Mouse (Mus musculus) ES-E14 (cell line): Measurements from ENCODE around the gene Fuz.

Experiments used
- CHD2 ChIP-seq: IDR thresholded peaks from 2 replicates; pipeline ENCODE4 v1.6.1; 2014; ENCODE audit warnings: mild to moderate bottlenecking, low read depth, low read length, inconsistent platforms
- HCFC1 ChIP-seq: IDR thresholded peaks from 2 replicates; pipeline ENCODE4 v1.6.1; 2012; ENCODE audit warnings: low read length, inconsistent platforms, borderline replicate concordance; ENCODE audit not compliant: insufficient read depth
- MAFK ChIP-seq: IDR thresholded peaks from 2 replicates; pipeline ENCODE4 v1.6.1; 2014; ENCODE audit warnings: mild to moderate bottlenecking, low read depth, low read length, inconsistent platforms; ENCODE audit not compliant: insufficient read depth
- ZC3H11A ChIP-seq: IDR thresholded peaks from 2 replicates; pipeline ENCODE4 v1.6.1; 2012; ENCODE audit warnings: low read depth, mild to moderate bottlenecking, inconsistent platforms, low read length, borderline replicate concordance
- ZNF384 ChIP-seq: IDR thresholded peaks from 2 replicates; pipeline ENCODE4 v1.6.1; 2012; ENCODE audit warnings: low read depth, low read length, inconsistent platforms

DNA sequence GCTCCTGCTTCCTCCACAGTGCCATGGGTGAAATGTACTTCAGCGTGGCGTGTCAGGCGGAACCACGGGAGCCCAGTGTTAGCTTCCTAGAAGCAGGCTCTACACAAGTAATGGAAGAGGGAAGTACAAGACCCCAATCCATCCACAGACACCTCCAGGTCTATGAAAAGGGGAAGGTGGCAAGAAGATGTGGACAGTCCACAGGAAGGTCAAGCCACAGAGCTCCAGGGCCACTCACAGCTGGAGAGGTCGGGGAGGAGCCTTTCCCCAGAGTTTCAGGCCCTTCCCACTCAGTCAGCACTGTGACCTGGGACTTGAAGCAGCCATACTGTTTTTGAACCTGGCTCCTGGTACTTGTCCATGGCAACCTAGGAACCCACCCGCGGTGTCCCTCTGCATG is 8.9 kb upstream of the Fuz start:
- TF ChIP-seq MAFK (no peak), ZNF384 (no peak), HCFC1 (no peak), CHD2 (no peak), ZC3H11A (no peak)
